Mouse (Mus musculus): ENCODE data around the gene Vmn1r157.
"Not testable (repeated sequence)": the region's sequence is repeated elsewhere in the genome, so short reads cannot be mapped to it uniquely, and the experiment has no call there.

The Vmn1r157 gene

GRCm38 (mm10) chr7:22761397-22761796, at the start of gene Vmn1r157:
Vmn1r157 (plus strand) TSS chr7:22761697.
- not testable (repeated sequence) for DNase-seq (ENCODE audit: low spot score in 2 of 2)

GRCm38 (mm10) chr7:22719610-22720009, 41.9 kb upstream of the Vmn1r157 start, which contains the start of gene Gm4567:
Gm4567 (minus strand) TSS chr7:22719710.
- DNase-seq (ENCODE audit: low spot score in 2 of 2), result not testable (repeated sequence)

- DNase-seq (ENCODE audit: low spot score in 2 of 2), result not testable (repeated sequence)
These were observed 14.5 kb downstream of the Vmn1r157 start for GRCm38 (mm10) chr7:22775981-22776380.

GRCm38 (mm10) chr7:22790682-22791081, 29.2 kb downstream of the Vmn1r157 start, which contains the start of gene Vmn1r158:
Vmn1r158 (minus strand) TSS chr7:22790782.
- not testable (repeated sequence) for DNase-seq (ENCODE audit: low spot score in 2 of 2)
